Mouse (Mus musculus) kidney, adult 2 months (tissue): Measurements from ENCODE around the gene Birc5. TPM values are rescaled to one million over a fixed set of nuclear protein-coding genes. Genes with fewer than 3 reads are reported as not detected.
"Not testable (repeated sequence)": the region's sequence is repeated elsewhere in the genome, so short reads cannot be mapped to it uniquely, and the experiment has no call there.

ENCODE experiments used
- DNase-seq: peaks from one replicate; pipeline ENCODE4 v3.0.0; 2021
- H3K27ac ChIP-seq: fragments of 200-500 bp; 2 replicates; pipeline ENCODE4 v1.5.1; 2012; ENCODE audit warnings: low read depth, low read length, control low read depth, inconsistent platforms; ENCODE audit not compliant: insufficient read depth
- H3K27me3 ChIP-seq: fragments of 200-500 bp; replicated peaks from 2 replicates; pipeline ENCODE4 v1.6.1; 2012; ENCODE audit warnings: mild to moderate bottlenecking, moderate library complexity, low read length, inconsistent platforms; ENCODE audit not compliant: control insufficient read depth, insufficient read depth
- H3K36me3 ChIP-seq: fragments of 200-500 bp; 2 replicates; pipeline ENCODE4 v1.6.1; 2012; ENCODE audit warnings: mild to moderate bottlenecking, moderate library complexity, low read length, inconsistent platforms; ENCODE audit not compliant: control insufficient read depth, insufficient read depth
- H3K4me1 ChIP-seq: fragments of 200-500 bp; 2 replicates; pipeline ENCODE4 v1.6.1; 2011; ENCODE audit warnings: low read length; ENCODE audit not compliant: control insufficient read depth, insufficient read depth
- H3K4me3 ChIP-seq: fragments of 200-500 bp; 2 replicates; pipeline ENCODE4 v1.5.1; 2011; ENCODE audit warnings: mild to moderate bottlenecking, low read depth, low read length, control low read depth; ENCODE audit not compliant: insufficient read depth
- CTCF ChIP-seq: fragments of 200-500 bp; conservative IDR thresholded peaks from 2 replicates; pipeline ENCODE4 v1.5.1; 2011; ENCODE audit warnings: low read depth, mild to moderate bottlenecking, control low read depth, low read length, moderate library complexity, mixed read lengths; ENCODE audit not compliant: insufficient read depth, insufficient read length
- POLR2A ChIP-seq: fragments of 200-500 bp; IDR thresholded peaks from one replicate; pipeline ENCODE4 v1.6.1; 2011; ENCODE audit warnings: low read depth, low read length, control low read depth
- WGBS: fragments of 180-500 bp; shearing (Covaris S2); methylation state at CpG from one replicate; pipeline ENCODE4 v1.1.7; 2018; 5-methylcytosine and 5-hydroxymethylcytosine counted together
- polyA plus RNA-seq: library from polyadenylated mRNA; depleted of rRNA; stranded (reverse); fragments of >200 nt; gene quantifications from 2 replicates; pipeline ENCODE4 v1.2.3, GENCODE M21; 2012

The Birc5 gene
- polyA plus RNA-seq, 1 experiment = 1.3 TPM

DNA sequence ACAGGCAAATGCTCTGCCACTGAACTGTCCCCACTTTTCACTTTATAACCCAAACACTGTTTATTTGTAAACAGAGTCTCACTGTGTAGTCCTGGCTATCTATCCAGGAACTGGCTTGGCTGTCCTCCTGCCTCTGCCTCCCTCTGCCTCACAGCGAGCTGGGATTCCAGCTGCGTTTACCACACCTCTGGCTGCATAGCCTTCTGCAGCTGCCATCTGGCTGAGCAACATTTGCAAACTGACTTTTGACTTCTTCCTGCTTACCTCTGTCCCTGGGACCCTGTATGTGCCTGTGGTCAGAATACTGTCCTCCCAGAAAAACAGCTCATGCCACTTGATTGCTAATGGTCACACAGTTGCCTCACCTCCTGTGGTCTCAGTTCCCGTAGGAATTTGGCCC lies 21.7 kb upstream of the Birc5 start:
- peak overlapping the region; percentile 99 for H3K27ac ChIP-seq
- H3K36me3 ChIP-seq = no peaks in the 10 kb centered on the region
- no peak for DNase-seq
- no peaks in the 10 kb centered on the region for H3K27me3 ChIP-seq
- WGBS = 64% methylated on average over 3 of the region's 3 CpGs
- no peak overlapping the region for H3K4me3 ChIP-seq
- TF ChIP-seq CTCF = no peak
- TF ChIP-seq POLR2A = no peak
- peaks cover 61% of the 10 kb centered on the region for H3K4me1 ChIP-seq

DNA sequence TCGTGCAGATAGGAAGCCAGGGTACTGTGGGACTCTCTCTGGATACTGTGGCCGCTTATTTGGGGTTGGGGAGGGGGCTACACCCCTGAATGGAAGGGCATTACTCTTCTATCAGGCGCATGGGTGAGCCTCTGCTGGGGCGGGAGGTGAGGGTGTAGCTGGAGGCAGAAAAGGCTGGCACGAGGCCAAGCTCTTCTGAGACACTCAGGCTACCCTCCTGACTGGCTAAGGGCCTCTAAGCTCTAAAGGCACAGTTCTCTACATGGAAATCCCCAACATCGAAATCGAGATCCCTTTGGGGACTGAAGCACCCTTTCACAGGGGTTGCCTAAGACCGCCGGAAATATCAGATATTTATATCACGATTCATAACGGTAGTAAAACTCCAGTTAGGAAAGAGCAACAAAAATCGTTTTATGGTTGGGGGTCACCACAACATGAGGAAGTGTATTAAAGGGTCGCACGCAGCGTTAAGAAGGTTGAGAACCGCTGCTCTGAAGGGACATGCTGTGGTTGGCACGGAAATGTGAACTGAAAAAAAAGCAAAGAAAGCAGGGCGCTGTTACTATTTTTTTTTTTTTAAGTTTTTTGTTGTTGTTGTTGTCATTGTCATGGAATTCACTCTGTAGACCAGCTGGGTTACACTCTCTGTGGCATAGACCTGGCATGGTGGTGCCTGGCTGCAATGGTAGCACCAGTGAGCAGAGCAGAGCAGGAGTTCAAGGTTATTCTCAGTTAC lies 20.7 kb upstream of the Birc5 start:
- TF ChIP-seq CTCF (no peak), POLR2A (no peak)
- DNase-seq = peak; percentile 63
- no peaks in the 10 kb centered on the region for H3K36me3 ChIP-seq
- H3K27me3 ChIP-seq = no peaks in the 10 kb centered on the region
- H3K4me3 ChIP-seq = no peak overlapping the region
- H3K27ac ChIP-seq = peak overlapping the region; percentile 99
- whole genome bisulfite sequencing = 50% methylated on average over 18 of the region's 18 CpGs
- peaks cover 61% of the 10 kb centered on the region for H3K4me1 ChIP-seq

DNA sequence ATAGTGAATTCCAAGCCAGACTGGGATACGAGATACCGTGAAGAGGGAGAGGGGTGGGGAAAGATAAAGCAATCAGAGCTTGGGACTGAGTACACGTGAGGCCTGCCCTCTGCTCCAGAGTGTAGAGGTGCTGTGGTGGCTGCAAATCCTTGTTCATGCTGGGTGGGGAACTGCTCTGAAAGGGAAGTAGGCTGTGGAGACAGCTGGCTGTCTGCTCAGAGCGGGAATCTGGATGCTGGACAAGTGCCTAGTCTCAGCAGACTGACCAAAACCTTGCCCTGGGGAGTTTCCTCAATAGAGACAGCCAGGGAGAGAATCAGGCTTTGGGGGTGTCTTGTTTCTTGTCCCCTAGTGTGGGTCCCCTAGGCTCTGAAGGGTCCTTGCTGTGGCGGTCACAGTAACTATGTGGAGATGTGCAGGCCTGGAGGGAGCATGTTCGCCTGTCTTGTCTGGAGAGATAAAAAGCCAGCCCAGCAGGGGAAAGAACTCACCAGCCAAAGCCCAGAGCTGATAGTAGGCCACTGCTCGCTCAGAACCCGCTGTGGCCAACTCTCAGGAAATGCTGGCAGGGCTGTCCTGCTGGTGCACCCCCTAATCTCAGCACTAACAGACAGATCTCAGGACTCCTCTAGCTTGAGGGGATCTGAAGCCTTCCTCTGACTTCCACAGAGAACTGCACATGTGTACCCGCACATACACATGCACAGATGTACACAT lies 20.0 kb upstream of the Birc5 start:
- Histone ChIP-seq H3K27me3 (no peaks in the 10 kb centered on the region), H3K4me3 (no peak overlapping the region), H3K27ac (peak overlapping the region; percentile 99), H3K4me1 (peaks cover 61% of the 10 kb centered on the region), H3K36me3 (no peaks in the 10 kb centered on the region)
- peak; percentile 78 for DNase-seq
- TF ChIP-seq CTCF = no peak
- TF ChIP-seq POLR2A = no peak
- 37% methylated on average over 9 of the region's 9 CpGs for WGBS

DNA sequence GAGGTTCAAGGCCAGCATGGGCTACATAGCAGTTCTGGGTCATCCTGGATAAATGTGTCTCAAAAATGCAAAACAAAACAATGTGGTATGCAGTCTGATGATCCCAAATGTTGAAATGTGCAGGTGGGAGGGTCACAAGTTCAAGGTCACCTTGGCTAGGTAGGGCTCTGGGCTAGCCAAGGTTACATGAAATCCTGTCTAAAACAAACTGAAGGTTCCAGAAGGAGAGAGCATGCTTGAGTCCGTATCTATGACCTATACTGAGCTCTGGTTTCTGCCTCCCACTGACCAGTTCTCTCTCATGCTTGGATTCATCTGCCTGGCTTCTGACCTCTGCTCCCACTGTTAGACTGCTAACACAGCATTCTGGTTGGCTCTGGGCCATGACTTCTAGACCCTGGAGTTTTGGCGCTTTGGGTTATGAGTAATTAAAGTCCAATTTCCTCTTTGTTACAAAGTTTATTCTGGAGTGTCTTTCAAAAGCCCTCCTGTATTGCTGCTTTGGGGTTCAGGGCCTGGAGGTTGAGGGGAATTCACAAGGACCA lies 19.3 kb upstream of the Birc5 start:
- H3K27me3 ChIP-seq = no peaks in the 10 kb centered on the region
- H3K4me3 ChIP-seq = no peak overlapping the region
- TF ChIP-seq POLR2A = no peak
- no peak for TF ChIP-seq CTCF
- H3K36me3 ChIP-seq = no peaks in the 10 kb centered on the region
- 18% methylated on average over 2 of the region's 2 CpGs for WGBS
- H3K27ac ChIP-seq = peak overlapping the region; percentile 99
- DNase-seq = peak; percentile 97
- H3K4me1 ChIP-seq = peaks cover 61% of the 10 kb centered on the region

DNA sequence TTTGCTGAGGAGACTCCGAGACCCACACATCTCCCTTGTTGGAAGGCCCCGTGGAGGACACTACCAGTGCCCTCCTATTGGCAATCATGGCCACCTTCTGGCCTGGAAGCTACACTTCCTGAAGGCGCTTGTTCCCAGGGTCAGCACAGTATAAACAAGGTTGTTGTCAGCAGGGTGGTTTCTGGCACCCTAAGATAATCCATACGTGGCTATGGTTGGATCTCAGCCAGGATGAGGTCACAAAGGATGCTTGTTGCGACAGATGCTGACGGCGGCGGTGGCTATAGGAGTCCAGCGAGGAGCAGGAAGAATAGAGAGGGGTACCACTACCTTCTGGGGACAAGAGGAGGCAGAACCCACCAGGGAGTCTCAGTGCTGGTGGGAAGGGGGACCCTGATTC lies 18.6 kb upstream of the Birc5 start:
- Histone ChIP-seq H3K4me1 (peaks cover 55% of the 10 kb centered on the region), H3K36me3 (no peaks in the 10 kb centered on the region), H3K27ac (peak overlapping the region; percentile 95), H3K4me3 (no peak overlapping the region), H3K27me3 (no peaks in the 10 kb centered on the region)
- DNase-seq = no peak
- TF ChIP-seq POLR2A (no peak), CTCF (no peak)
- WGBS = 65% methylated on average over 9 of the region's 9 CpGs

GRCm38 (mm10) chr11:117832086-117832969 lies 16.7 kb upstream of the Birc5 start:
- peak; percentile 81 for DNase-seq
- no peak for TF ChIP-seq POLR2A
- TF ChIP-seq CTCF = peak; percentile 66
- Histone ChIP-seq H3K4me3 (peak overlapping the region; percentile 36; the same call in 1 of the 2 replicates), H3K4me1 (peaks cover 41% of the 10 kb centered on the region), H3K27me3 (no peaks in the 10 kb centered on the region), H3K36me3 (no peaks in the 10 kb centered on the region), H3K27ac (peak overlapping the region; percentile 14; the same call in 1 of the 2 replicates)
- 34% methylated on average over 28 of the region's 28 CpGs for WGBS

DNA sequence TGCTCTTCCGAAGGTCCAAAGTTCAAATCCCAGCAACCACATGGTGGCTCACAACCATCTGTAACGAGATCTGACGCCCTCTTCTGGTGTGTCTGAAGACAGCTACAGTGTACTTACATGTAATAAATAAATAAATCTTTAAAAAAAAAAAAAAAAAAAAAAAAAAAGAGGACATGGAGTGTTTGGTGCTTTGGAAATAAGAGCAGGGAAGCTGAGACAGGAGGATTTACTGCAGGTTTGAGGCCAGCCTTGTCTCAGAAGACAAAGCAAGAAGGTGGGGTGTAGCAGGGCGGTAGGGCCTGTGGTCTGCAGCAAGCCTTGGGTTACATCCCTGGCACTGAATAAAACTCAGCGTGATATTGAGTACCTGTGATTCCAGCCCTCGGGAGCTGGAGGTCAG lies 15.5 kb upstream of the Birc5 start:
- Histone ChIP-seq H3K4me1 (peaks cover 33% of the 10 kb centered on the region), H3K27ac (peak overlapping the region; percentile 94)
- H3K27me3 ChIP-seq, H3K36me3 ChIP-seq, H3K4me3 ChIP-seq, DNase-seq: not testable (repeated sequence)
- WGBS = 65% methylated on average over 6 of the region's 6 CpGs
